Mouse (Mus musculus): Measurements from ENCODE around the gene Atp11c.

- TF ChIP-seq EP300 (optimal IDR thresholded peaks at IDR 0.05) (no peak), CTCF (IDR thresholded peaks at IDR 0.05; ENCODE audit: low read depth) (no peak)
Observed at GRCm38 (mm10) chrX:60321321-60321720, 271.2 kb downstream of the Atp11c start.

All from stomach, postnatal 0 days (tissue).